In the genomic region with DNA sequence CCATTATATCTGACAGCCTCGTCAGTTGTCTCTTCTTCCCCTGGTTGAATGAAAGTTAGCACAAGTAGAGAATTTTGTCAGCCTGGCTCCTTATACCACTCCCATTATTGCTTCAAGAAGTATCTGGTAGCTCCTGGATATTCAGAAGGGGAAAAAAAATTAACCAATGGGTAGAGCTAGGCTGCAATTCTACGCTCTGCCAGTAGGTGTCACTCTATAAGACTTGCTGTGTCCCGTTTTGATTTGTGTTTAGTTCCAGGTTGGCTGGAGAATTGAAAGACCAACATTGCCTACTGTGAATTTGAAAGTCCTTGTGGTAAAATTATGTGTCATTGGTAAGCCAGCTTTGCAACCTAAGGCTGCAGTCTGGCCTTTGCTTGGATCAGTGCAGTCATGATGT, we compare ENCODE assay signal across 8 mouse cellular contexts.
DNase-seq lines count a peak whose midpoint lies in the region; ATAC-seq and TF ChIP-seq lines count a peak whose summit lies in the region.

No protein-coding gene starts in this region.

- no peak overlapping the region for H3K9ac ChIP-seq in liver, embryonic 14.5 days (replicated peaks)

- H3K4me2 ChIP-seq in liver, embryonic 14.5 days (ENCODE audit: low read depth) = no peak overlapping the region

- TF ChIP-seq EP300 in liver, embryonic 14.5 days (IDR thresholded peaks at IDR 0.05; ENCODE audit: low read depth) = no peak

- intact Hi-C loops in heart, postnatal 10 days (cut with DNase I) = loop anchor here (10.0 kb wide), 2 partner anchors 160 to 190 kb away; no protein-coding TSS in a partner anchor

- peak; percentile 23 to 34 for DNase-seq in heart, postnatal 10 days
- DNase-seq in heart, embryonic 10.5 days (ENCODE audit: low spot score) = no peak
- peak; percentile 69 for DNase-seq in CD4-positive, CD25-positive, alpha-beta regulatory T cell, adult 2 months (ENCODE audit: low read depth, low spot score)
- peak; percentile 40 for DNase-seq in adipocyte (ENCODE audit: low spot score)
- DNase-seq in liver, embryonic 14.5 days (ENCODE audit: low read depth in 3 of 3, low spot score in 3 of 3) = no peak
- DNase-seq in ovary, postnatal 10 days (ENCODE audit: low spot score) = no peak
- DNase-seq in urinary bladder, postnatal 4 days (ENCODE audit: low spot score in 2 of 2) = no peak
- no peak for DNase-seq in cerebellum, adult 11-12 months

- no peaks in the 10 kb centered on the region for H3K9me3 ChIP-seq in heart, embryonic 10.5 days
- no peaks in the 10 kb centered on the region for H3K9me3 ChIP-seq in liver, embryonic 14.5 days (ENCODE audit: control insufficient read depth, low read length)

- H3K4me1 ChIP-seq in heart, embryonic 10.5 days = no peaks in the 10 kb centered on the region
- no peaks in the 10 kb centered on the region for H3K4me1 ChIP-seq in liver, embryonic 14.5 days (replicated peaks; ENCODE audit: control insufficient read depth in 2 of 2, insufficient read depth in 2 of 2, low read length in 1 of 2)

- no peak overlapping the region for H3K27ac ChIP-seq in heart, embryonic 10.5 days
- H3K27ac ChIP-seq in liver, embryonic 14.5 days = no peak overlapping the region

- TF ChIP-seq CTCF in liver, embryonic 14.5 days (IDR thresholded peaks at IDR 0.05; ENCODE audit: low read depth) = peak; percentile 75

- no peak for ATAC-seq in liver, embryonic 14.5 days (ENCODE audit: insufficient read depth)

- no peaks in the 10 kb centered on the region for H3K36me3 ChIP-seq in heart, embryonic 10.5 days
- no peaks in the 10 kb centered on the region for H3K36me3 ChIP-seq in liver, embryonic 14.5 days (replicated peaks; ENCODE audit: control insufficient read depth, insufficient read depth, low read depth)

- WGBS in heart, embryonic 10.5 days = 45% methylated on average over 3 of the region's 3 CpGs
- 41% methylated on average over 3 of the region's 3 CpGs for WGBS in liver, embryonic 14.5 days (ENCODE audit: insufficient replicate concordance)

- no peaks in the 10 kb centered on the region for H3K27me3 ChIP-seq in heart, embryonic 10.5 days (ENCODE audit: insufficient read depth, poor library complexity, severe bottlenecking)
- no peaks in the 10 kb centered on the region for H3K27me3 ChIP-seq in liver, embryonic 14.5 days (ENCODE audit: control insufficient read depth, insufficient read depth, low read length)

- no peak overlapping the region for H3K4me3 ChIP-seq in heart, embryonic 10.5 days
- no peak overlapping the region for H3K4me3 ChIP-seq in liver, embryonic 14.5 days (ENCODE audit: insufficient read depth in 1 of 2, low read depth in 2 of 2, low read length in 2 of 2)

Comparison
In these comparisons a context has a peak if more than half of its experiments do, and no peak if none do; other contexts are left out.
1. DNase-seq: peak in heart, postnatal 10 days (2 of 2), CD4-positive, CD25-positive, alpha-beta regulatory T cell, adult 2 months (single experiment) and adipocyte (single experiment); none in heart, embryonic 10.5 days (single experiment), liver, embryonic 14.5 days (0 of 3), ovary, postnatal 10 days (single experiment), urinary bladder, postnatal 4 days (0 of 2) and cerebellum, adult 11-12 months (single experiment).